Mouse (Mus musculus): ENCODE data around the gene Ezh1. TPM values are rescaled to one million over a fixed set of nuclear protein-coding genes. Genes with fewer than 3 reads are reported as not detected.

The Ezh1 gene
- polyA plus RNA-seq, 1 experiment, result 44.8 TPM

DNA sequence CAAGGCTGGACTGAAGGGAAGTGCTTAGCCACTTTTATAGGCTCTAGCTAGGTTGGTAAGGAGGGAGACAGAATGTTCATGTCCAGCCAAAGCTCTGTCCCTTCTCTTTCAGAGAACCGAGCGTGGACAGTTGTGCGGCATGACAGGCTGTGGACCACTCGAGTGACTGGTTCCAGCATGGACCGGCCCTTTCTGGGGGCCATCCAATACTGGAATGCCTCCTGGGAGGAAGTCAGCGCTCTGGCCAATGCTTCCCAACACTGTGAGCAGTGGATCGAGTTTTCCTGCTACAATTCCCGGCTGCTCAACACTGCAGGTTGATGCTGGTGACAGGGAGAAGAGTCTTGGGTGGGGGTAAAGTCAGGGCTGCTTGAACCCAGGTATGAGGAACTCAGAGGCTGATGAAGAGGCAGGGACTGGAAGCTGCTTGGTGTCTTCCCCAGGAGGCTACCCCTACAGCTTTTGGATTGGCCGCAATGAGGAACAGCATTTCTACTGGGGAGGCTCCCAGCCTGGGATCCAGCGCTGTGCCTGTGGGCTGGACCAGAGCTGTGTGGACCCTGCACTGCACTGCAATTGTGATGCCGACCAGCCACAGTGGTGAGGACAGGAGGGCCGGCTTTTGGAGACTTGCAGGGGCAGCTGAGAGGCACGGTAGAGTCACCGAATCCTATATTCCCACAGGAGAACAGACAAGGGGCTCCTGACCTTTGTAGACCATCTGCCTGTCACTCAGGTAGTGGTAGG lies 43.3 kb downstream of the Ezh1 start:
- WGBS, result 76% methylated on average over 14 of the region's 14 CpGs
- DNase-seq, result no peak

DNA sequence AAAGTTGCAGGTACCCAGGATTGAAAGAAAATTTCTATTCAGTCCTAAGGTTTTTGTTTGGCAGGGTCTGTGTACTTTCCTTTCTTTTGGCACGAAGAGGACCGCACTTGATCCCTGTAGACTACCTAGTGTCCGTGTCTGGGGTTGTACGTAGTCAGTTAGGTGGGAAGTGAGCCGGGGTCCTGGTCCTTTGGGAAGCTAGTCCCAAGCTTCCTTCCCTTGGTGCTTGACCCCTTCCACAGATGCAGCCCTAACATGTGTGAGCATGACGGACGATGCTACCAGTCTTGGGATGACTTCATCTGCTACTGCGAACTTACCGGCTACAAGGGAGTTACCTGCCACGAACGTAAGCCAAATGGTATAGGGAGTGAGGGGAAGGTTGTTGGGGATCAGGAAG lies 44.3 kb downstream of the Ezh1 start:
- H3K4me3 ChIP-seq (ENCODE audit: insufficient read depth, low read depth, low read length), result no peak overlapping the region
- TF ChIP-seq POLR2A (IDR thresholded peaks at IDR 0.05; ENCODE audit: low read depth, low read length) (no peak), CTCF (conservative IDR thresholded peaks at IDR 0.05; ENCODE audit: insufficient read depth, insufficient read length, low read depth, low read length) (no peak)
- H3K4me1 ChIP-seq (ENCODE audit: control insufficient read depth, insufficient read depth, low read length), result no peaks in the 10 kb centered on the region
- no peaks in the 10 kb centered on the region for H3K27me3 ChIP-seq (replicated peaks; ENCODE audit: control insufficient read depth, insufficient read depth, low read length)
- no peaks in the 10 kb centered on the region for H3K36me3 ChIP-seq (ENCODE audit: control insufficient read depth, insufficient read depth, low read length)
- no peak overlapping the region for H3K27ac ChIP-seq (ENCODE audit: insufficient read depth, low read depth, low read length)
- no peak for DNase-seq
- 94% methylated on average over 11 of the region's 11 CpGs for WGBS

More for the DNA sequence above, 43.3 kb downstream of the Ezh1 start:
- no peak for TF ChIP-seq POLR2A (IDR thresholded peaks at IDR 0.05; ENCODE audit: low read depth, low read length)
- no peak for TF ChIP-seq CTCF (conservative IDR thresholded peaks at IDR 0.05; ENCODE audit: insufficient read depth, insufficient read length, low read depth, low read length)
- Histone ChIP-seq H3K4me1 (ENCODE audit: control insufficient read depth, insufficient read depth, low read length) (no peaks in the 10 kb centered on the region), H3K27ac (ENCODE audit: insufficient read depth, low read depth, low read length) (no peak overlapping the region), H3K4me3 (ENCODE audit: insufficient read depth, low read depth, low read length) (no peak overlapping the region), H3K27me3 (replicated peaks; ENCODE audit: control insufficient read depth, insufficient read depth, low read length) (no peaks in the 10 kb centered on the region), H3K36me3 (ENCODE audit: control insufficient read depth, insufficient read depth, low read length) (no peaks in the 10 kb centered on the region)

DNA sequence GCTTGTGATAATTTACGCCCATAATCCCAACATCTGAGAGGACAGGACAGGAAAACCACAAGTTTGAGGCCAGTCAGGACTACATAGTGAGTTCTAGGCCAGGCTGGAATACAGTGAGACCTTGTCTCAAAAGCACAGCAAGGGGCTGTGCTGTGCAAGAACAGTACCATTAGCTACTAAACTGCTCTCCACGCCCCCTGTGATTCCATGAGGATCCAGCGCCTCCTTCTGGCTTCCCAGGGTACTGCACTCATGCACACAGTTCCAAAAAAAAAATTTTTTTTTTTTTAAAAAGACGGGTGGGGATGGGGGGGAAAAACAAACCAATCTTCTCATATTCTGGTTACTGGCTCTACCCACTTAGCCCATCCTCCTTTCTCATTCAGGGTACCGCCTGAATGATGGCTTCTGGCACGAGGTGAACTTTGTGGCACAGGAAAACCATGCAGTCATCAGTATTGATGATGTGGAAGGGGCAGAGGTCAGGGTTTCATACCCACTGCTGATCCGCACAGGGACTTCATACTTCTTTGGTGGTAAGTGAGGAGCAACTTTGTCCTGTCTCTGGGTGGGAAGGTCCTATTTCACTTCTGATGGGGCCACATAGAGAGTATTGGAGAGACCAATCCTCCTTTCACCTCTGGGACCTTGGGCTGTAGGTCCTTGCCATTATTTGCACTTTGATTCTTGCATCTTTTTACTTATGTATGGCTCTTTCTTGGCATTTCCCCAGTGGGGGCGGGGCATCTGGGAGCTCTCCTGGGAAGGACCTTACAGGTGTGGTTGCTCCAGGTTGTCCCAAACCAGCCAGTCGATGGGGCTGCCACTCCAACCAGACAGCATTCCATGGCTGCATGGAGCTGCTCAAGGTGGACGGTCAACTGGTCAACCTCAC lies 45.2 kb downstream of the Ezh1 start:
- no peak overlapping the region for H3K27ac ChIP-seq (ENCODE audit: insufficient read depth, low read depth, low read length)
- no peaks in the 10 kb centered on the region; the same call in 1 of the 2 replicates for H3K4me1 ChIP-seq (ENCODE audit: control insufficient read depth, insufficient read depth, low read length)
- no peaks in the 10 kb centered on the region for H3K27me3 ChIP-seq (replicated peaks; ENCODE audit: control insufficient read depth, insufficient read depth, low read length)
- WGBS, result 38% methylated on average over 10 of the region's 10 CpGs
- TF ChIP-seq CTCF (conservative IDR thresholded peaks at IDR 0.05; ENCODE audit: insufficient read depth, insufficient read length, low read depth, low read length) (peak; percentile 88), POLR2A (IDR thresholded peaks at IDR 0.05; ENCODE audit: low read depth, low read length) (no peak)
- no peak overlapping the region for H3K4me3 ChIP-seq (ENCODE audit: insufficient read depth, low read depth, low read length)
- H3K36me3 ChIP-seq (ENCODE audit: control insufficient read depth, insufficient read depth, low read length), result no peaks in the 10 kb centered on the region
- DNase-seq, result peak; percentile 65

DNA sequence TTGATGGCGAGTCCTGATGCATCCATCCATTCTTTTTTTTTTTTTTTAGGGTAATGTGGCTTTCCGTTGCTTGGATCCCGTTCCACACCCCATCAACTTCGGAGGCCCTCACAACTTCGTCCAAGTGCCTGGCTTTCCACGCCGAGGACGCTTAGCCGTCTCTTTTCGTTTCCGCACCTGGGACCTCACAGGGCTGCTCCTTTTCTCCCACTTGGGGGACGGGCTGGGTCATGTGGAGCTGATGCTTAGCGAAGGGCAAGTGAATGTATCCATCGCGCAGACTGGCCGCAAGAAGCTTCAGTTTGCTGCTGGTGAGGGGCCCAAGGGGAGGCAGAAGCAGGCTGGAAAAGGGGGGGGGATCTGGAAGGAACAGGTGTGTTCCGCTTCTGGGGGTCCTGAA lies 46.0 kb downstream of the Ezh1 start:
- Histone ChIP-seq H3K36me3 (ENCODE audit: control insufficient read depth, insufficient read depth, low read length) (no peaks in the 10 kb centered on the region), H3K27ac (ENCODE audit: insufficient read depth, low read depth, low read length) (no peak overlapping the region)

DNA sequence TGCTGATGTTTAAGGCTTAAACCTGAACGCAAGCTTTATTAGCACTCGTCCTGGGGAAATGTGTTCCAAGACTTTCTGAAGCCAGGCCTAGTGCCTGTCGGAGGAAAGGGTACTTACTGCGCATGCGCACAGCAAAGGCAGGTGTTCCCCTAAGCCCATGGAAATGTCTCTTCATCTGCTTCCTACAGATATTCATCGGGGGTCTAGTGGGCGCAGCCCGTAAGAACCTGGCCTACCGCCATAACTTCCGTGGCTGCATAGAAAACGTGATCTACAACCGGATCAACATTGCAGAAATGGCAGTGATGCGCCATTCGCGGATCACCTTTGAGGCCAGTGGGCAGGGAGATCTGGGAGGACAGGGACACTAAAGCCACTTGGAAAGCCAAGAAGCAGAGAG lies 47.0 kb downstream of the Ezh1 start:
- Histone ChIP-seq H3K4me3 (ENCODE audit: insufficient read depth, low read depth, low read length) (no peak overlapping the region), H3K4me1 (ENCODE audit: control insufficient read depth, insufficient read depth, low read length) (peaks cover 4% of the 10 kb centered on the region; the same call in 1 of the 2 replicates), H3K27me3 (replicated peaks; ENCODE audit: control insufficient read depth, insufficient read depth, low read length) (no peaks in the 10 kb centered on the region), H3K27ac (ENCODE audit: insufficient read depth, low read depth, low read length) (no peak overlapping the region), H3K36me3 (ENCODE audit: control insufficient read depth, insufficient read depth, low read length) (no peaks in the 10 kb centered on the region)
- no peak for TF ChIP-seq POLR2A (IDR thresholded peaks at IDR 0.05; ENCODE audit: low read depth, low read length)
- no peak for TF ChIP-seq CTCF (conservative IDR thresholded peaks at IDR 0.05; ENCODE audit: insufficient read depth, insufficient read length, low read depth, low read length)
- no peak for DNase-seq
- whole genome bisulfite sequencing, result 84% methylated on average over 15 of the region's 15 CpGs

More for the DNA sequence above, 46.0 kb downstream of the Ezh1 start:
- Histone ChIP-seq H3K4me1 (ENCODE audit: control insufficient read depth, insufficient read depth, low read length) (no peaks in the 10 kb centered on the region; the same call in 1 of the 2 replicates), H3K4me3 (ENCODE audit: insufficient read depth, low read depth, low read length) (no peak overlapping the region), H3K27me3 (replicated peaks; ENCODE audit: control insufficient read depth, insufficient read depth, low read length) (no peaks in the 10 kb centered on the region)
- TF ChIP-seq CTCF (conservative IDR thresholded peaks at IDR 0.05; ENCODE audit: insufficient read depth, insufficient read length, low read depth, low read length), result no peak
- no peak for TF ChIP-seq POLR2A (IDR thresholded peaks at IDR 0.05; ENCODE audit: low read depth, low read length)
- no peak for DNase-seq
- WGBS, result 60% methylated on average over 17 of the region's 17 CpGs

DNA sequence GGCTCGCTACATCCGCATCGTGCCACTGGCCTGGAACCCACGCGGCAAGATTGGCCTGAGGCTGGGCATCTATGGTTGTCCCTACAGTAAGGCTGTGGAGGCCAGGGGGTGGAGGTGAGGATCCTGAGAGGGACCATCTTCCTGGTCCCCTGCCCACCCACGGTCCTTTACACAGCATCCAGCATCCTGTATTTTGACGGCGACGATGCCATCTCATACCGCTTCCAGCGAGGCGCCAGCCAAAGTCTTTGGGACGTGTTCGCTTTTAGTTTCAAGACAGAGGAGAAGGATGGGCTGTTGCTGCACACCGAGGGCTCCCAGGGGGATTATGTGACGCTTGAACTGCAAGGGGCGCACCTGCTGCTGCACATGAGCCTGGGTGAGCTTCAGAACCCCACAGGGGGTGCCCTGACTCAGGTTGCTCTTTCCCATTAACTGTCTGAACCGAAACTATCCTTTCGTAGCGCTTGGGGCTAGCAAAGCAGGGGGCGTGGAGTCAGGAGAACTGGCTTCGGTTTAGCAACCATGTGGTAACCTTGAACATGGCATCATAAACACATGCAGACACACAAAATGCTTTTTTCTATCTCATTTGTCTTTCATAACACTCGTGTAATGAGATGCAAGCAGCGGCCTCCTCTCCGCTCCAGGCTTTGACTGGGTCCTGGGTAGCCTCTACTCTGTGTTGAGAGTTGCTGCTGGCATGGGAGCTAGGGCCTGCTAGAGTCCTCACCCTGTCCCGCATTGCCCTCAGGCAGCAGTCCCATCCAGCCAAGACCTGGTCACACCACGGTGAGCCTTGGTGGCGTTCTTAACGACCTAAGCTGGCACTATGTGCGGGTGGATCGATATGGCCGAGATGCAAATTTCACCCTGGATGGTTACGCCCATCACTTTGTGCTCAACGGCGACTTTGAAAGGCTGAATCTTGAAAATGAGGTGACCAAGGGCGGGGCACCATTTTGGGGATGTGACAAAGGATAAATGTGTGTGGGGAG lies 47.9 kb downstream of the Ezh1 start:
- no peak for TF ChIP-seq CTCF (conservative IDR thresholded peaks at IDR 0.05; ENCODE audit: insufficient read depth, insufficient read length, low read depth, low read length)
- no peak for TF ChIP-seq POLR2A (IDR thresholded peaks at IDR 0.05; ENCODE audit: low read depth, low read length)
- no peaks in the 10 kb centered on the region for H3K27me3 ChIP-seq (replicated peaks; ENCODE audit: control insufficient read depth, insufficient read depth, low read length)
- no peak overlapping the region for H3K27ac ChIP-seq (ENCODE audit: insufficient read depth, low read depth, low read length)
- 67% methylated on average over 36 of the region's 36 CpGs for WGBS
- H3K4me1 ChIP-seq (ENCODE audit: control insufficient read depth, insufficient read depth, low read length), result peaks cover 8% of the 10 kb centered on the region; the same call in 1 of the 2 replicates
- H3K4me3 ChIP-seq (ENCODE audit: insufficient read depth, low read depth, low read length), result no peak overlapping the region
- no peaks in the 10 kb centered on the region for H3K36me3 ChIP-seq (ENCODE audit: control insufficient read depth, insufficient read depth, low read length)
- DNase-seq, result no peak
